Mouse (Mus musculus) hindbrain, embryonic 12.5 days (tissue): ENCODE results near the gene Garnl3. TPM values are rescaled to one million over a fixed set of nuclear protein-coding genes. Genes with fewer than 3 reads are reported as not detected.

ENCODE experiments used
- ATAC-seq: fragments of 200-750 bp; cut with Nextera tagmentation; 2 replicates; pipeline ENCODE4 v1.8.0; 2017; ENCODE audit warnings: moderate TSS enrichment; ENCODE audit not compliant: low FRiP score
- H3K27ac ChIP-seq: fragments of 300-500 bp; sonication (generic); 2 replicates; pipeline ENCODE4 v1.5.1; 2016; ENCODE audit warnings: mild to moderate bottlenecking
- H3K27me3 ChIP-seq: fragments of 300-500 bp; sonication (generic); 2 replicates; pipeline ENCODE4 v1.6.1; 2016; ENCODE audit warnings: mild to moderate bottlenecking
- H3K36me3 ChIP-seq: fragments of 300-500 bp; sonication (generic); 2 replicates; pipeline ENCODE4 v1.6.1; 2016; ENCODE audit warnings: mild to moderate bottlenecking
- H3K4me1 ChIP-seq: fragments of 300-500 bp; sonication (generic); 2 replicates; pipeline ENCODE4 v1.6.1; 2016
- H3K4me2 ChIP-seq: fragments of 300-500 bp; sonication (generic); replicated peaks from 2 replicates; pipeline ENCODE4 v1.6.1; 2016; ENCODE audit warnings: mild to moderate bottlenecking
- H3K4me3 ChIP-seq: fragments of 300-500 bp; sonication (generic); 2 replicates; pipeline ENCODE4 v1.5.1; 2016; ENCODE audit warnings: mild to moderate bottlenecking
- H3K9ac ChIP-seq: fragments of 300-500 bp; sonication (generic); 2 replicates; pipeline ENCODE4 v1.6.1; 2016; ENCODE audit warnings: mild to moderate bottlenecking, moderate library complexity
- H3K9me3 ChIP-seq: fragments of 300-500 bp; sonication (generic); replicated peaks from 2 replicates; pipeline ENCODE4 v1.6.1; 2016; ENCODE audit warnings: mild to moderate bottlenecking
- WGBS: fragments of 180-500 bp; shearing (Covaris S2); methylation state at CpG from one replicate; pipeline ENCODE4 v1.1.7; 2016; 5-methylcytosine and 5-hydroxymethylcytosine counted together
- polyA plus RNA-seq: library from polyadenylated mRNA; unstranded; fragments of >200 nt; fragmentation: Nextera tagmentation; extraction: Ambion mirVana; gene quantifications from 2 replicates; pipeline ENCODE4 v1.2.1, GENCODE M21; 2016

Gene Garnl3
- polyA plus RNA-seq, 1 experiment from 2014 or later: 20.6 TPM

DNA sequence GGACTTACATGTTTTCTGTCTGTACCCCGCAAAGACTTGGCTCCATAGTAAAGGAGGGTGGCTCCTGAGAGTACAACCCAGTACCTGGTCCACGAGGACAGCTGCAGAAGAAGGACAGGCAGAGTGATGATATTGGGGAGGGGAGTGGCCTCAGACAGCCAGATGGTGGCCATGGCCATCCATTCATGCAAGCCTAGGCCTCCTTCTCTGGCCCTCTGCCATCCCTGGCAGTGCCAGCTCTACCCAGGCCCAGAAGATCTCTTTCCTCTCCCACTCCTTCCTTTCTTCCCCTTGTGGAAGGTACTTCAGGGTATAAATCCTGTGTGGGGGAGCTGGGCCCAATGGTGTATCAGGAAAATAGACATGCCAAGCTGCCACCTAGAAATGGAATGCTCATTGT lies 11.8 kb upstream of the Garnl3 start:
- H3K27me3 ChIP-seq: no peaks in the 10 kb centered on the region

DNA sequence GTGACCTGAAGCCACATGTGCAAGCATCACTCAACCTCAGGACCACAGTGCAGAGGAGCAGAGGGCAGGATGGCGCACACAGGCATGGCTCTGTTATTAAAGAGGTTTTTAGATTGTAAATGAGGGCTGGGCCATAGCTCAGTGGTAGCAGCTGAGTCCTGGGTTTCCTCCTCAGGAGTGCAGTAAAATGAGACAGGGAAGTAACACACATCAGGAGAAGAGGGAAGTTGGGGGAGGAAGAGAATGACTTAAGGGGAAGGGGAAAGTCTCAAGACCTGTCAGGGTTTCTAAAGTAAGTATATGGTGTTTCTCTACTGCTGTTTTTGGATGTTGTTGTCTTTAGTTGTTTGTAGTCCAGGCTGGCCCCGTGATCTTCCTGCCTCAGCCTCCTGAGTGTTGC lies 7.0 kb upstream of the Garnl3 start:
- Histone ChIP-seq H3K4me2 (no peak overlapping the region), H3K9ac (no peak overlapping the region), H3K36me3 (0 out of 2 replicates have a peak, but pooled peaks cover 15% of the 10 kb centered on the region), H3K4me1 (no peaks in the 10 kb centered on the region), H3K9me3 (no peaks in the 10 kb centered on the region), H3K4me3 (no peak overlapping the region), H3K27me3 (peaks cover 3% of the 10 kb centered on the region; the same call in 1 of the 2 replicates), H3K27ac (no peak overlapping the region)
- WGBS: 82% methylated on average over 2 of the region's 2 CpGs
- no peak for ATAC-seq

More for the DNA sequence above, 11.8 kb upstream of the Garnl3 start:
- Histone ChIP-seq H3K36me3 (peaks cover 19% of the 10 kb centered on the region; the same call in 1 of the 2 replicates), H3K4me1 (no peaks in the 10 kb centered on the region), H3K27ac (no peak overlapping the region), H3K4me3 (no peak overlapping the region), H3K9ac (no peak overlapping the region), H3K4me2 (no peak overlapping the region), H3K9me3 (no peaks in the 10 kb centered on the region)
- ATAC-seq: no peak
- WGBS: 85% methylated on average over 2 of the region's 2 CpGs

DNA sequence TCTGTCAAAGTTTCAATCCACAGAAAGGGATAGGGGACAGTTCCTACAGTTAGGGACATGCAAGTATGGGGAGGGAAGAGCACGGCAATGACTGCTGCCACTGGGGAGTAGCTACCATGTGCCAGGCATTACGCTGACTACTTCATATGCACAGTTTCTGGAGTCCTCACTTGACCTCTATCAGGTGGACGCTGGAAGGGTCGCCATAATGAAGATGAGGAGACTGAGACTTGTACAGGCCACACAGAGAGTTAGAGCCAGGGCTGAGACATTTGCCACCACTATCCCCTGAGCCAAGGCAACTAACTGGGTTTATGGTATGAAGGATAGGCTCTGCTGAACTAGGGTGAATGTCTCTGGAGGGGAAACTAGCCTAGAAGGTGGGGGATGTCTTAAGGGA lies 6.3 kb upstream of the Garnl3 start:
- WGBS: 95% methylated on average over 4 of the region's 4 CpGs
- no peaks in the 10 kb centered on the region for H3K9me3 ChIP-seq
- no peak overlapping the region for H3K9ac ChIP-seq
- ATAC-seq: no peak
- H3K36me3 ChIP-seq: 0 out of 2 replicates have a peak, but pooled peaks cover 15% of the 10 kb centered on the region
- no peaks in the 10 kb centered on the region for H3K4me1 ChIP-seq
- peaks cover 8% of the 10 kb centered on the region for H3K27me3 ChIP-seq
- H3K4me3 ChIP-seq: no peak overlapping the region
- H3K4me2 ChIP-seq: no peak overlapping the region
- no peak overlapping the region for H3K27ac ChIP-seq

DNA sequence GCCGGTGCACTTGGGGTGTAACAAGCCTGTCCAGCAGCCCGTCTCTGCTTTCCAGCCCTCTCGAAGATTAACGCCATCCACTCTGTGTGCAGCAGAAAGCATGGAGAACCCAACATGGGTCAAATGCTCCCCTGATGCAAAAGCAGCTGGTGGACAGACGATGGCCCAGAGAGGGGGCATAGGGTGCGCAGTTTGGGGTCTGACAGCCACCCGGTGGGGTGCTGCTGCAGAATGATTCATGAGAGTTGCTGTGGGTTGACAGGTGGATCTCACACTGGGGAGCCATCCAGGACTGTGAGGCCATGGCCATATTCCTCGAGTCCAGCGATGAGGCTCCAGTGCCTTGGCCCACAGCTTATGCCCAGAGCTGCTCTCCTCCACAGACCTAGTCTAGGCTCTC lies 5.8 kb upstream of the Garnl3 start:
- Histone ChIP-seq H3K4me1 (no peaks in the 10 kb centered on the region), H3K27me3 (peaks cover 13% of the 10 kb centered on the region), H3K36me3 (0 out of 2 replicates have a peak, but pooled peaks cover 15% of the 10 kb centered on the region), H3K4me3 (no peak overlapping the region), H3K9me3 (no peaks in the 10 kb centered on the region), H3K27ac (no peak overlapping the region), H3K9ac (no peak overlapping the region), H3K4me2 (no peak overlapping the region)
- ATAC-seq: no peak
- WGBS: 87% methylated on average over 9 of the region's 9 CpGs

DNA sequence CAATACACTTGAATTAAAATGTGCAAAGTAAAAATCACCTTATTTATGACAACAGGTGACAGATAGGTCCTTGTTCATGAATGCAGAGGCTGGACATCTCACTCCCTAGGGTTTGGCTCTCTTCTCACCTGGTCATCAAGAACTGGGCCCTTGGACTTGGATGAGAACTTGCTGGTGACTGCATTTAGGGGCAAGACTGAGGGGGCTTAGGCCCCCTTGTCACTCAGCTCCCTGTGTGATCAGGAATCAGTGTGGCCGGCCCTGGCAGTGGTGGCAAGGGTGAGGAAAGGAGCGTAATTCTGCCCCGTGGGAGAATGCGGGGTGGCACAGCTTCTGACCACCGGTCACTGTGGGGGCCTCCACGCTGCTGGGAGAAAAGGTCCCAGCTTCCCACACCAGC lies 4.9 kb upstream of the Garnl3 start:
- Histone ChIP-seq H3K27ac (no peak overlapping the region), H3K4me1 (peaks cover 4% of the 10 kb centered on the region; the same call in 1 of the 2 replicates), H3K9me3 (no peaks in the 10 kb centered on the region), H3K9ac (no peak overlapping the region), H3K27me3 (peaks cover 14% of the 10 kb centered on the region), H3K4me2 (no peak overlapping the region), H3K4me3 (no peak overlapping the region), H3K36me3 (0 out of 2 replicates have a peak, but pooled peaks cover 15% of the 10 kb centered on the region)
- WGBS: 86% methylated on average over 6 of the region's 6 CpGs
- ATAC-seq: no peak

DNA sequence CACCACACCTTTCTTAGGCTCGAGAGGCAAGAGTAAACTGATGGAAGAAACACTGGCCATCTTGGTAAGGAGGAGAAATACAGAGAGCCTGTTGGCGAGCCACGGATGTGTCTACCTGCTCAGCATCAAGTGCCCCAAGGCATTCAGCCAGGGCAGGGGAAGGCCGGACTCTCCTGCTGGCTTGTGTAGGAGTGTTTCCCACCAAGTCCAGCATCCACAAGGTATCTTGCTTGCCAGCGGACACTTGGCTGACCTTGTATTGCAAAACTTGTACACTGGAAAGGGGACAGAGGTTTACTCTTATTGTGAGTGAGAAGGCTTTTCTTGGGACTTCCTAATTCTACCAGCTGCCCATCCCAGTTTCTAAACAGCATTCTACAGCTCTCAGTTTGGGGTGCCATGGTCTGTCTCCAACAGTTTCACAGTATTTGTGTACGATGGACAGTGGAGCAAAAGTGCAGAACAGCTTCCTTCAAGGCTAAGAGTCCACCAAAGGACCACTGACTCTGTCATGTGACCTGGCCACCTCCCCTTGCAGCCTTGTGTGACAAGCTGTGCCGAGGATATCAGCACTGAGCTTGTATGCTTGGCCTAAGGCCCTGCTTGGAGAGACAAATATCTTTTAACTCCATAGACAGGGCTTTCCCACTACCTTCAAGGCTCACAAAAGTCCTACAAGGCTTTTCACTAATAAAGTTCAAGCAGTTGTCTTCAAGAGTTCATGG lies 3.5 kb upstream of the Garnl3 start:
- 0 out of 2 replicates have a peak, but pooled peaks cover 15% of the 10 kb centered on the region for H3K36me3 ChIP-seq
- no peaks in the 10 kb centered on the region for H3K9me3 ChIP-seq
- H3K4me1 ChIP-seq: peaks cover 8% of the 10 kb centered on the region
- ATAC-seq: no peak
- no peak overlapping the region for H3K27ac ChIP-seq
- 80% methylated on average over 7 of the region's 7 CpGs for WGBS
- H3K4me2 ChIP-seq: no peak overlapping the region
- H3K27me3 ChIP-seq: peaks cover 14% of the 10 kb centered on the region
- no peak overlapping the region for H3K9ac ChIP-seq
- H3K4me3 ChIP-seq: no peak overlapping the region

DNA sequence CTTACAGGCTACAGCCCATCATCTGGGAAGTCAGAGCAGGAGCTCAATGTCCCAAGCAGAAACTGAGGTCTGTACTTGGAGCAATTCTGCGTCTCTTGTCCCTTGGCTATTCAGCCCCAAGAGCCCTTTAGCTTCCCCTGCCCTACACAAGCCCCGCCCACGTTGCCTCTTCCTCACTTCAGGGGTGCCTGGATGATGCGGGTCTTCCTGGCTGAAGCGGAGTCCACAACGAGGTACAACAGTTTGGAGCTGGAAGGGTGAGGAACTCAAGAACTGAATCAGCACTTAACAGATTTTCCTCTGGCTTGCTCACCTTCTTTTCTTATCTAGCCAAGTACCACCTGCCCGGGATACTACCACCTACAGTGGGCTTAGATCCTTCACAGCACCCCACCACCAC lies 852 bp upstream of the Garnl3 start:
- ATAC-seq: no peak
- peaks cover 24% of the 10 kb centered on the region for H3K27me3 ChIP-seq
- no peak overlapping the region for H3K9ac ChIP-seq
- no peak overlapping the region for H3K27ac ChIP-seq
- no peak overlapping the region for H3K4me2 ChIP-seq
- 0 out of 2 replicates have a peak, but pooled peaks cover 11% of the 10 kb centered on the region for H3K36me3 ChIP-seq
- 5% methylated on average over 7 of the region's 7 CpGs for WGBS
- H3K4me1 ChIP-seq: peaks cover 17% of the 10 kb centered on the region
- H3K4me3 ChIP-seq: no peak overlapping the region
- no peaks in the 10 kb centered on the region for H3K9me3 ChIP-seq

DNA sequence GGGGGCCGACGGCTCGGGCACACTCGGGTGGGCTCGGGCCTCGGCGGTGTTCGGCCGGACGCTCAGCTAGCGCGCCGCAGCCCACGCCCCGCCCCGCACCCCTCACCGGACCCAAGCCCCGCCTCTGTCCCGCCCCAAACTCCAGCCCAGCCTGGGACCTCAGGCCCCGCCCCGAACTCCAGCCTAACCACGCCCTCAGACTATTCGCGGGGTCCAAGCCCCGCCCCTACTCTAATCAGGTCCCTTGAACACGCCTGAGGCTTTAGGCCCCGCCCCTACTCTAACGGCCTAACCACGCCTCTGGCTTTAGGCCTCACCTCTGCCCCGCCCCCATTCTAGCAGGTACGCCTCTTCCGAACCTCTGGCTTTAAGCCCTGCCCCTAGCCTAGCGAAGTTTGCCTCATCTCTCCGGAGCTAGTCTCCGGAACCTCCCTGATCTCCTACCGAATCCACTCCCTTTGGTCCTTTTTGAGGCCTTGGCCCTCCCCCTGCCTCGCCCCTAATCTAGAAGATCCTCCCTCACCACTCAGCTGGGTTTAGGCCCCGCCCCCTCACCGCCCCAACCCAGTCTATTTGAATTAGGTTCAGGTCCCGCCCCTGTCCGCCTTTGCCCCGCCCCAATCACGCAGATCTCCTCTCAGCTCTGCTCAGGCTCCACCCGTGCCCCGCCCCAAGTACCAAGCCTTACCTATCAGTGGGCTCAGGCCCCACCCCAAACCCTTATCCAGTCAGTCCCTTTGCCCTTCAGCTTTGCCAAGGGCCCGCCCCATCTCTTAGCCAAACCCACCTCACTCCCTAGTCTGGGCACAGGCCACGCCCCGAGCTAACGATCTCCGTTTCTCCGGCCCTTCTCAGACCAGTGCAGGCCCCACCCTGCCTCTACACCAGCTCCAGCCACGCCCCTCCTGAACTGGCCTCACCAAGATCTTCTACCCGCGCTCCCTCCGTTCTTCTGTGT lies 649 bp downstream of the Garnl3 start:
- peak overlapping the region; percentile 97 for H3K4me2 ChIP-seq
- H3K27ac ChIP-seq: 0 out of 2 replicates have a peak overlapping the region, but pooled peaks have one; percentile 40
- H3K4me1 ChIP-seq: peaks cover 17% of the 10 kb centered on the region
- H3K9ac ChIP-seq: peak overlapping the region; percentile 72
- peak overlapping the region; percentile 66 for H3K4me3 ChIP-seq
- 0 out of 2 replicates have a peak, but pooled peaks cover under 1% of the 10 kb centered on the region for H3K36me3 ChIP-seq
- under 1% methylated on average over 49 of the region's 55 CpGs for WGBS
- H3K27me3 ChIP-seq: peaks cover 21% of the 10 kb centered on the region
- ATAC-seq: peak; percentile 91
- no peaks in the 10 kb centered on the region for H3K9me3 ChIP-seq

DNA sequence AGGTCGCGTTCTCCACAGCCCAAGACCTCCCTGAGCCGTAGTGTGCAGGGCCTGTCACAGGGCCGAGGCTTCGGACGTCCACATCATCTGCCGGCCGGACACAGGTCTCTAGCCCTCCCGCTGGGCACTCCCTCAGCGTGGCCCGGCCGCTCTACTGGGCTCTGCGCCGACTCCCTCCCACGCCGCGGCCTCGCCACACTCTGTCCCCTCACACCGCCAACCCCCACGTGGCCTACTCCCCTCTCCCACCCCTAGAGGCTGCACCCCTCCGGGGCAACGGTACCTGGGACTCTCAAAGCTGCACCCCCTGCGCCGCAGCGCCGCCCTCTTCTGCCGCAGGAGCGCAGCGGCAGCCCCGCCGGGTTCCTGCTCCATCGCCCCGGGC lies 1.3 kb downstream of the Garnl3 start:
- Histone ChIP-seq H3K9ac (peak overlapping the region; percentile 72), H3K9me3 (no peaks in the 10 kb centered on the region), H3K4me3 (peak overlapping the region; percentile 66), H3K4me2 (peak overlapping the region; percentile 97), H3K27me3 (peaks cover 21% of the 10 kb centered on the region), H3K27ac (0 out of 2 replicates have a peak overlapping the region, but pooled peaks have one; percentile 40), H3K4me1 (peaks cover 17% of the 10 kb centered on the region), H3K36me3 (no peaks in the 10 kb centered on the region)
- under 1% methylated on average over 33 of the region's 33 CpGs for WGBS
- peak; percentile 44 for ATAC-seq

DNA sequence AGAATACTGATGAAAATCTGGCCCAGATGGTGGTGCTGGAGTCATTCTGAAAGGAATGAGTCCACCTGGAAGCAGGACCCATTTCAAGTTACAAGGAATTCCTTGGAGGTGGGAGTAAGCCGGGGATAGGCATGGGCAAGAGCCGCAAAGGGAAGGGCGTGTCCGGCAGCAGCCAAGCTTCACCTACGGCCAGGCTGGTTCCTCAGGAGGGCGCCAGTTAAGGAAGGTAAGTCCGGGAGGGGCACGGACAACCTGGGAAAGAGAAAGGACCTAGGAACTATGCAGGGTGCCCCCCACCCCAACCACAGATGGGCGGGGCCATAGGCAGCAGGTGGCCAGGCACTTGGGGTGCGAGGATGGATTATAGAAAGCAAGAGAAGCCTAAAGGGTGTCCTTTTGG lies 1.8 kb downstream of the Garnl3 start:
- Histone ChIP-seq H3K9me3 (no peaks in the 10 kb centered on the region), H3K4me2 (peak overlapping the region; percentile 97), H3K27me3 (peaks cover 21% of the 10 kb centered on the region), H3K4me1 (peaks cover 17% of the 10 kb centered on the region), H3K9ac (peak overlapping the region; percentile 72), H3K27ac (no peak overlapping the region), H3K4me3 (peak overlapping the region; percentile 66), H3K36me3 (no peaks in the 10 kb centered on the region)
- 5% methylated on average over 10 of the region's 10 CpGs for WGBS
- ATAC-seq: no peak

DNA sequence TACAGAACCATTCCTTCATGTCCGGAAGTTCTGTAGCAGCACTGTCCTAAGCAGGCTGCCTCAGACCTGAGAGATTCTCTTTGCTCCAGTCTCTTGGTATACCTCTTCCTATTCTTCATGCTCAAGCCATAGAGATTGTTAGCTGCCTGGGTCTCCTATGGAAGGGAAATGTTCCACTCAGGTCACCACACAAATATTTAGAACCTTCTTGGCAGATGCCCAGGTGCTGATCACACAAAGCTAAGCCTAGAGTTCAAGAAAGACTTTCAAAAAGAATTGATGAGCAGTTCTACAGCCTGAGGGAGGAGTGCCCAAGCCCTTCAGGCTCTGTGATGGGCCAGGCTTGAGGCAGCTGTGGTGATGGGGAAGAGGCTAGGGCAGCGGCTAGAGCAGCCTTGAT lies 2.4 kb downstream of the Garnl3 start:
- no peak for ATAC-seq
- H3K9me3 ChIP-seq: no peaks in the 10 kb centered on the region
- no peak overlapping the region for H3K27ac ChIP-seq
- no peak overlapping the region for H3K9ac ChIP-seq
- peak overlapping the region; percentile 97 for H3K4me2 ChIP-seq
- WGBS: 61% methylated on average over 2 of the region's 2 CpGs
- H3K36me3 ChIP-seq: no peaks in the 10 kb centered on the region
- H3K27me3 ChIP-seq: peaks cover 21% of the 10 kb centered on the region
- peaks cover 17% of the 10 kb centered on the region for H3K4me1 ChIP-seq
- peak overlapping the region; percentile 66; the same call in 1 of the 2 replicates for H3K4me3 ChIP-seq

DNA sequence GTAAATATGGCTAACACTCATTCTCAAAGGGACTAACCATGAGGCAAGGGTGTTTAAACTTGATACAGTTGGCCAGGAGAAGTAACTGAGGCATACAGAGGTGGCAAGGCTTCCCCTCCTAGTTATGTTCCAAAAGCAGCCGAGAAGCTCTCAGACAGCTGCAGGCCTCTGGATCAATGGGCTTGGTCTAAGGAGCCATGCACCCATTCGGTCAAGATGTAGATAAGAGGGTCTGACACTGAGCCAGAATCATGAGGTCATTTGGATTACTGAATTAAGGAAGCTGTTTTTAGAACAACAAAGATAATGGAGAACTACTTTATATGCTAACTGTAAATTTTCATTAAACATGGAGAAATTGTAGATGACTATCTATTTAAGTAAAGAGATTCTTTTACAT lies 4.2 kb downstream of the Garnl3 start:
- no peak for ATAC-seq
- H3K36me3 ChIP-seq: no peaks in the 10 kb centered on the region
- no peak overlapping the region for H3K27ac ChIP-seq
- H3K4me1 ChIP-seq: peaks cover 17% of the 10 kb centered on the region
- H3K27me3 ChIP-seq: peaks cover 12% of the 10 kb centered on the region
- 86% methylated on average over 2 of the region's 2 CpGs for WGBS
- no peak overlapping the region for H3K4me2 ChIP-seq
- no peaks in the 10 kb centered on the region for H3K9me3 ChIP-seq
- H3K4me3 ChIP-seq: no peak overlapping the region
- no peak overlapping the region for H3K9ac ChIP-seq
